ENCODE assay signal across 8 mouse cellular contexts in the genomic region with DNA sequence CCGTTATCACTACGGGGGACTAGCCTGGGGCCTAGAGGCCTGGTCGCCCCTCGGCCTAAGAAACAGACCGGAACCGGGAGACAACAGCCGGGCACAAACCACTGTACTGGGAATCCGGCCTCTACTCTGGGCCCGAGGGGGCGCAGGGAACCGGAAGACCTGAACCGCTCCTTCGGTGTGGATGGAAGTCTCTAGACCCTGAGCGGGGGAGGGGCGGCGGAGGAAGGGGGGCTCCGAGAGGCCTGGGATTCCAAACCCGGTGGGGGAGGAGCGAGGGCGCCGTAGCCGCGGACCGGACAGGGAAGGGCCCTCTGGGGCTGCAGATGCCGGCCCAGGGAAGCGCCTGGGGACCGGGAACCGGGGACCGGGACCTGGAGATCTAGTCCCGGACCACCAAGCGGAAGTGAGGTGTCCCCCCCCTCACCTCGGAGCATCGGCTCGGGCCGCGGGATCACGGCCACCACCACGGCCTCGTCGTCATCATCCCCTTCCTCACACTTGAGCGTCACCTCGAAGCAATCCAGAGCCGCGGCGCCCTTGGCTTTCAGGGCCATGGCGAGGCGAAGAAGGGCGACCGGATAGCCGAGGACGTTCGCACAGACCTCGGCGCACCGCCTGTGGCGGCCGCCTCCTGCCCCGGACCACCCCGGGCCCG. TPM values are rescaled to one million over a fixed set of nuclear protein-coding genes. Genes with fewer than 3 reads are reported as not detected.
DNase-seq lines count a peak whose midpoint lies in the region; ATAC-seq and TF ChIP-seq lines count a peak whose summit lies in the region.

No protein-coding gene starts in this region.

- no peak; a peak in 1 of 4 replicates for TF ChIP-seq POLR2A in MEL (IDR thresholded peaks at IDR 0.05; ENCODE audit: control insufficient read depth in 1 of 2, insufficient read depth in 1 of 2, low read depth in 1 of 2, low read length in 2 of 2, poor library complexity in 1 of 2)
- no peak for TF ChIP-seq POLR2A in cerebellum, adult 2 months (IDR thresholded peaks at IDR 0.05; ENCODE audit: borderline replicate concordance, insufficient read depth, low read length)

- peak overlapping the region; percentile 90 to 97 for H3K4me3 ChIP-seq in MEL (ENCODE audit: control insufficient read depth in 1 of 2, insufficient read depth in 1 of 2, low read depth in 2 of 2, low read length in 2 of 2)
- peak overlapping the region; percentile 93 for H3K4me3 ChIP-seq in cerebellum, adult 2 months (replicated peaks; ENCODE audit: insufficient read depth, low read depth, low read length)
- H3K4me3 ChIP-seq in forebrain, postnatal 0 days (ENCODE audit: low read depth, low read length), result peak overlapping the region; percentile 98
- H3K4me3 ChIP-seq in lung, postnatal 0 days (ENCODE audit: low read depth, low read length), result peak overlapping the region; percentile 92

- H3K9me3 ChIP-seq in MEL (replicated peaks; ENCODE audit: insufficient read depth, low read length), result no peaks in the 10 kb centered on the region
- no peaks in the 10 kb centered on the region for H3K9me3 ChIP-seq in forebrain, postnatal 0 days (ENCODE audit: low read length)
- H3K9me3 ChIP-seq in lung, postnatal 0 days (ENCODE audit: low read length), result no peaks in the 10 kb centered on the region

- peak; percentile 55 for ATAC-seq in forebrain, postnatal 0 days
- ATAC-seq in lung, postnatal 0 days, result peak; percentile 58

- H3K27me3 ChIP-seq in MEL (ENCODE audit: control insufficient read depth in 1 of 2, insufficient read depth in 2 of 2, low read length in 2 of 2), result no peaks in the 10 kb centered on the region
- H3K27me3 ChIP-seq in cerebellum, adult 2 months (ENCODE audit: control insufficient read depth, insufficient read depth, low read length), result no peaks in the 10 kb centered on the region
- H3K27me3 ChIP-seq in forebrain, postnatal 0 days (ENCODE audit: insufficient read depth, low read length), result no peaks in the 10 kb centered on the region
- H3K27me3 ChIP-seq in lung, postnatal 0 days (replicated peaks; ENCODE audit: insufficient read depth, low read length), result no peaks in the 10 kb centered on the region

- under 1% methylated on average over 60 of the region's 60 CpGs for WGBS in cerebellum, adult 2 months
- WGBS in forebrain, postnatal 0 days, result 1% methylated on average over 51 of the region's 60 CpGs
- WGBS in lung, postnatal 0 days, result 1% methylated on average over 45 of the region's 60 CpGs

- peaks cover 0 to 21% of the 10 kb centered on the region in 2 experiments; a peak in 2 of 4 replicates for H3K36me3 ChIP-seq in MEL (ENCODE audit: control insufficient read depth in 1 of 2, insufficient read depth in 2 of 2, low read length in 2 of 2)
- H3K36me3 ChIP-seq in forebrain, postnatal 0 days (ENCODE audit: insufficient read depth), result no peaks in the 10 kb centered on the region
- no peaks in the 10 kb centered on the region for H3K36me3 ChIP-seq in lung, postnatal 0 days (ENCODE audit: insufficient read depth, low read length)

- peak overlapping the region; percentile 77 for H3K4me2 ChIP-seq in forebrain, postnatal 0 days (ENCODE audit: low read depth)
- peak overlapping the region; percentile 72 for H3K4me2 ChIP-seq in lung, postnatal 0 days (replicated peaks; ENCODE audit: low read depth, low read length)

- peaks cover 17% of the 10 kb centered on the region for H3K79me2 ChIP-seq in MEL (ENCODE audit: control insufficient read depth, insufficient read depth, low read length, poor library complexity)

- TF ChIP-seq RAD21 in MEL (IDR thresholded peaks at IDR 0.05; ENCODE audit: low read depth, low read length), result no peak

- H3K9ac ChIP-seq in MEL (ENCODE audit: control insufficient read depth, low read depth, low read length, poor library complexity, severe bottlenecking), result peak overlapping the region; percentile 87
- H3K9ac ChIP-seq in forebrain, postnatal 0 days, result peak overlapping the region; percentile 93
- H3K9ac ChIP-seq in lung, postnatal 0 days (replicated peaks; ENCODE audit: low read depth), result peak overlapping the region; percentile 92

- H3K27ac ChIP-seq in MEL (ENCODE audit: control insufficient read depth, low read depth, low read length), result peak overlapping the region; percentile 34
- peak overlapping the region; percentile 85 for H3K27ac ChIP-seq in cerebellum, adult 2 months (ENCODE audit: insufficient read depth, low read length)
- peak overlapping the region; percentile 87 for H3K27ac ChIP-seq in forebrain, postnatal 0 days (ENCODE audit: low read depth, low read length)
- H3K27ac ChIP-seq in lung, postnatal 0 days (ENCODE audit: low read length), result peak overlapping the region; percentile 89

- DNase-seq in MEL (ENCODE audit: low read depth, low spot score), result peak; percentile 63
- DNase-seq in cerebellum, adult 2 months, result peak; percentile 55 to 63
- DNase-seq in forebrain, postnatal 0 days, result peak; percentile 74
- peak; percentile 81 for DNase-seq in heart, postnatal 4 days
- peak; percentile 19 for DNase-seq in layer of hippocampus, adult 9-11 months
- DNase-seq in lung, postnatal 0 days (ENCODE audit: low spot score), result peak; percentile 72
- peak; percentile 56 for DNase-seq in ovary, postnatal 10 days (ENCODE audit: low spot score)
- peak; percentile 80 to 84 for DNase-seq in thymus, postnatal 36 days

- no peak for TF ChIP-seq CTCF in MEL (IDR thresholded peaks at IDR 0.05 in 2 of 3, conservative IDR thresholded peaks at IDR 0.05 in 1 of 3; ENCODE audit: control insufficient read depth in 1 of 3, insufficient read depth in 1 of 3, low read depth in 2 of 3, low read length in 3 of 3, poor library complexity in 1 of 3, severe bottlenecking in 1 of 3)
- no peak for TF ChIP-seq CTCF in cerebellum, adult 2 months (IDR thresholded peaks at IDR 0.05; ENCODE audit: borderline replicate concordance, insufficient read depth, low read depth, low read length)
- 0 out of 2 replicates have a peak, but pooled peaks have one; percentile 36 for TF ChIP-seq CTCF in forebrain, postnatal 0 days (IDR thresholded peaks at IDR 0.05; ENCODE audit: low read depth)
- TF ChIP-seq CTCF in lung, postnatal 0 days (IDR thresholded peaks at IDR 0.05), result peak; percentile 33

- peaks cover 10% of the 10 kb centered on the region in 2 experiments for H3K4me1 ChIP-seq in MEL (ENCODE audit: control insufficient read depth in 1 of 2, insufficient read depth in 2 of 2, low read length in 2 of 2)
- no peaks in the 10 kb centered on the region; the same call in 1 of the 2 replicates for H3K4me1 ChIP-seq in cerebellum, adult 2 months (ENCODE audit: control insufficient read depth, insufficient read depth, low read length)
- peaks cover 21% of the 10 kb centered on the region for H3K4me1 ChIP-seq in forebrain, postnatal 0 days (ENCODE audit: insufficient read depth)
- peaks cover 4% of the 10 kb centered on the region; the same call in 1 of the 2 replicates for H3K4me1 ChIP-seq in lung, postnatal 0 days (ENCODE audit: insufficient read depth, low read depth, low read length)

- TF ChIP-seq EP300 in MEL (IDR thresholded peaks at IDR 0.05; ENCODE audit: low read depth in 1 of 2, low read length in 2 of 2), result no peak
- no peak for TF ChIP-seq EP300 in lung, postnatal 0 days (IDR thresholded peaks at IDR 0.05)

TF ChIP-seq in MEL, 35 proteins besides CTCF, POLR2A, EP300 and RAD21 (continues in another document):
- no peak for TF ChIP-seq UBTF (IDR thresholded peaks at IDR 0.05; ENCODE audit: borderline replicate concordance, insufficient read depth, low read depth, low read length)
- TF ChIP-seq RCOR1 (IDR thresholded peaks at IDR 0.05; ENCODE audit: low read depth, low read length), result no peak
- no peak for TF ChIP-seq TCF12 (IDR thresholded peaks at IDR 0.05; ENCODE audit: low read depth, low read length)
- 0 out of 2 replicates have a peak, but pooled peaks have one; percentile 35 for TF ChIP-seq MAZ (IDR thresholded peaks at IDR 0.05; ENCODE audit: low read depth, low read length)
- no peak; the same call in 1 of the 2 replicates for TF ChIP-seq CHD2 (IDR thresholded peaks at IDR 0.05; ENCODE audit: low read length)
- no peak for TF ChIP-seq NELFE (IDR thresholded peaks at IDR 0.05; ENCODE audit: low read depth, low read length)
- TF ChIP-seq CHD1 (IDR thresholded peaks at IDR 0.05; ENCODE audit: low read depth, low read length), result no peak; the same call in 1 of the 2 replicates
- TF ChIP-seq SIN3A (IDR thresholded peaks at IDR 0.05; ENCODE audit: low read length), result no peak; the same call in 1 of the 2 replicates
- TF ChIP-seq ZMIZ1 (IDR thresholded peaks at IDR 0.05; ENCODE audit: low read depth, low read length), result no peak
- TF ChIP-seq MAX (IDR thresholded peaks at IDR 0.05; ENCODE audit: low read length), result no peak

RNA-seq across cellular contexts. Expression of a gene that starts 0.4 kb away (rescaled TPM):
- total RNA-seq in MEL (2012; rRNA removed), result 12.8 and 13.0 TPM in 2 replicates
- 10 to 100 TPM in 1 of 2 experiments, not detected in 1; 54.1 TPM for polyA plus RNA-seq in MEL (2012; ENCODE audit: insufficient read depth in 1 of 2, insufficient read length in 2 of 2, low read depth in 1 of 2, low replicate concordance in 2 of 2, missing spikeins in 1 of 2)
- 18.5 and 19.0 TPM in 2 replicates for polyA plus RNA-seq in cerebellum, adult 2 months (2012; rRNA removed)
- 43.2 and 48.9 TPM in 2 replicates for total RNA-seq in forebrain, postnatal 0 days (2014; rRNA removed)
- polyA plus RNA-seq in forebrain, postnatal 0 days (2015; fragmentation: Nextera tagmentation; extraction: Ambion mirVana), result 16.4 and 20.8 TPM in 2 replicates
- 10 to 100 TPM; 29.4 to 30.8 TPM for total RNA-seq in heart, postnatal 4 days (2021)
- polyA plus RNA-seq in lung, postnatal 0 days (2015; fragmentation: Nextera tagmentation; extraction: Ambion mirVana), result 16.1 and 17.2 TPM in 2 replicates

RNA-seq across cellular contexts. Expression of a gene that starts 35.0 kb away (rescaled TPM):
- total RNA-seq in MEL (2012; rRNA removed), result 10.7 and 14.1 TPM in 2 replicates
- 10 to 100 TPM in 1 of 2 experiments, not detected in 1; 18.0 TPM for polyA plus RNA-seq in MEL (2012; ENCODE audit: insufficient read depth in 1 of 2, insufficient read length in 2 of 2, low read depth in 1 of 2, low replicate concordance in 2 of 2, missing spikeins in 1 of 2)
- 16.3 and 16.6 TPM in 2 replicates for polyA plus RNA-seq in cerebellum, adult 2 months (2012; rRNA removed)
- total RNA-seq in forebrain, postnatal 0 days (2014; rRNA removed), result 185 and 206 TPM in 2 replicates
- 24.3 and 29.9 TPM in 2 replicates for polyA plus RNA-seq in forebrain, postnatal 0 days (2015; fragmentation: Nextera tagmentation; extraction: Ambion mirVana)
- total RNA-seq in heart, postnatal 4 days (2021), result 10 to 100 TPM; 28.4 to 28.5 TPM
- 4.4 and 5.0 TPM in 2 replicates for polyA plus RNA-seq in lung, postnatal 0 days (2015; fragmentation: Nextera tagmentation; extraction: Ambion mirVana)

RNA-seq across cellular contexts. Expression of a gene that starts 40.7 kb away (rescaled TPM):
- total RNA-seq in MEL (2012; rRNA removed), result 34.6 and 36.1 TPM in 2 replicates
- 10 to 100 TPM in 1 of 2 experiments, not detected in 1; 72.4 TPM for polyA plus RNA-seq in MEL (2012; ENCODE audit: insufficient read depth in 1 of 2, insufficient read length in 2 of 2, low read depth in 1 of 2, low replicate concordance in 2 of 2, missing spikeins in 1 of 2)
- polyA plus RNA-seq in cerebellum, adult 2 months (2012; rRNA removed), result 75.3 and 76.2 TPM in 2 replicates
- total RNA-seq in forebrain, postnatal 0 days (2014; rRNA removed), result 35.8 and 38.7 TPM in 2 replicates
- 30.0 and 35.7 TPM in 2 replicates for polyA plus RNA-seq in forebrain, postnatal 0 days (2015; fragmentation: Nextera tagmentation; extraction: Ambion mirVana)
- 10 to 100 TPM; 54.9 to 58.4 TPM for total RNA-seq in heart, postnatal 4 days (2021)
- 29.8 and 35.9 TPM in 2 replicates for polyA plus RNA-seq in lung, postnatal 0 days (2015; fragmentation: Nextera tagmentation; extraction: Ambion mirVana)

Comparison
In these comparisons a context has a peak if more than half of its experiments do, and no peak if none do; other contexts are left out.
1. Peak in every context shown above with its lines: DNase-seq, ATAC-seq, H3K4me3 ChIP-seq and H3K27ac ChIP-seq.
2. DNase-seq: peak in every context shown above with its lines; median percentile 82 in thymus, postnatal 36 days; 81 in heart, postnatal 4 days; 74 in forebrain, postnatal 0 days; 72 in lung, postnatal 0 days; 63 in MEL; 59 in cerebellum, adult 2 months; 56 in ovary, postnatal 10 days; 19 in layer of hippocampus, adult 9-11 months.
3. H3K27ac ChIP-seq: peak in every context shown above with its lines; median percentile 89 in lung, postnatal 0 days; 87 in forebrain, postnatal 0 days; 85 in cerebellum, adult 2 months; 34 in MEL.
4. CTCF ChIP-seq: peak in forebrain, postnatal 0 days (single experiment) and lung, postnatal 0 days (single experiment); none in MEL (0 of 3) and cerebellum, adult 2 months (single experiment).